Mouse (Mus musculus) left cerebral cortex, adult 8-10 months (tissue): ENCODE data around the gene Mrpl54. TPM values are rescaled to one million over a fixed set of nuclear protein-coding genes. Genes with fewer than 3 reads are reported as not detected.

Source experiments
- DNase-seq, 2 experiments: peaks; one replicate each; pipeline ENCODE4 v3.0.0; 2022; ENCODE audit warnings: low spot score in 2 of 2
- total RNA-seq, 4 experiments: library from RNA; stranded (reverse); gene quantifications; 2 replicates each; pipeline ENCODE4 v1.2.4; 2022

Mrpl54 gene
- total RNA-seq: 10 to 100 TPM; 39.8 to 51.5 (median 47.8) TPM

DNA sequence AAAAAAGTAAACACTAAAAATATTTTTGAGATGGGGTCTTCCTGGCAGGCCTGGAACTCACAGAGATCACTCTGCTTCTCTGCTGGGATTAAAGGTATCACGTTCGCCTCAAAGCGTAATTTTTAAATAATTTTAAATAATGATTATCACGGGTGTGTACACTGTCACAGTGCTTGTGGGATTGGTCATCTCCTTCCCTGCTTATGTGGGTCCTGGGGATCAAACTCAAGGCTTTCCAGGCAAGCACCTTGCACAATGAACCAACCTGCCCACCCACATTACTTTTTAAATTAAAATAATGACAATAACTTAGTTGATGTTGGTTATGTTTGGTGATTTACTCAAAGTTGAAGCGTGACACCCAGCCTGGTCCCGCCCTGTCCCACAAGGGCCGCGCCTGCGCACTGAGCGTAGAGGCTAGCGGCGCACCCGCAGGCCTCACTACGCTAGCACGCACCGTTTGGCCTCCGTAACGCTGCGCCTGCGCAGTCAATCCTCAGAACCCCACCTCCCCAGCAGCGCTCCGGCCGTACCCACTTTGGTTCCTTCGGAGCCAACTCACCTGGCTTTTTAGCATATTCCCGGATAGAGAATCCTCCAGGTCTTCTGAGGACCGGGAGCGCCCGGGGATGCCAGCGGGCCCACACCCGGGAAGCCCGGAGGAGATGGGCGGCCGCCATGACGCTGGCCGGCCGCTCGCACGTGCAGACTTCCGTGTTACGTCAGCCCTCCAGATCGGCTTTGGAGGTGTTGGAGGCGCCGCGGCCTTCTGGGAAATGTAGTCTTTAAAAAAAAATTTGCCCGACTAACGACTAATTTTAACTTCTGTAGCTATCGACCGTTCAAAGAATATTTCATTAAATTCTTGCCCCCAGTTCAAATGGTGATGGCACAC is at the start of gene Mrpl54, which contains the start of gene Apba3:
TSS of gene Mrpl54 (minus strand) at position 724 of the 895 bp plus-strand sequence.
TSS of gene Apba3 (plus strand) at position 750 of the 895 bp plus-strand sequence.
- peak; percentile 93 to 96 for DNase-seq

DNA sequence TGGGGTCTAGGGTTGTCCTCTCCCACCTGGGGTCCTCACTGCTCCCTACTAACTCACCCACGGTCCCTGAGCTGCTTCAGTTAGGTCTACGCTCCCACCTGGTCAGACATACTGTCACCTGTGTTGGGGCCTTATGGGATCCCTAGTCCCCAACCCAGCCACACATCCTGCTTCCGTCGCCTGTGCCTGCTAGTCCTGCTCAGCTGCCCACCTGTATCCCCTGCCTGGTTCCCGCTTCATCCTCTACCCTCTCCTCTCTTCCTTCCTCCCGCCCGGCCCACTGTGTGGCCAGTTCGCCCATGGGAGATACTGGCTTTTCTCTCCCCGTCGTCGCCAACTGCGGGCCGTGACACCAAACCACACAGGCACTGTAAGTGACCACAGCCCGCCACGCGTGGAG is 48.9 kb upstream of the Mrpl54 start:
- no peak for DNase-seq

DNA sequence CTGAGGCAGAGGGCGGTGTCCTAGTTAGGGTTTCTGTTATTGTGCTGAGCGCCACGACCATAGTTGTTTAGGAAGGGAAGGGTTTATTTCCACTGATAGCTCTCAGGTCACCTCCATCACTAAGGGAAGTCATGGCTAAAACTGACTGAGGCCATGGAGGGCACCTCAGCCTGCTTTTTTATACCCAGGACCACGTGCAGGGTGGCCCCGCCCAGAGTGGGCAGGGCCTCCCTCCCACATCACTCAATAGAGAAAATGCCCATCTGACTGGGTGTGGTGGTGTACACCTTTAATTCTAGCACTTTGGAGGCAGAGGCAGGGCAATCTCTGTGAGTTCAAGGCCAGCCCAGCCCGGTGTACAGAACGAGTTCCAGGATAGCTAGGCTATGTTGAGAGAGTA is 47.5 kb upstream of the Mrpl54 start:
- DNase-seq: no peak

DNA sequence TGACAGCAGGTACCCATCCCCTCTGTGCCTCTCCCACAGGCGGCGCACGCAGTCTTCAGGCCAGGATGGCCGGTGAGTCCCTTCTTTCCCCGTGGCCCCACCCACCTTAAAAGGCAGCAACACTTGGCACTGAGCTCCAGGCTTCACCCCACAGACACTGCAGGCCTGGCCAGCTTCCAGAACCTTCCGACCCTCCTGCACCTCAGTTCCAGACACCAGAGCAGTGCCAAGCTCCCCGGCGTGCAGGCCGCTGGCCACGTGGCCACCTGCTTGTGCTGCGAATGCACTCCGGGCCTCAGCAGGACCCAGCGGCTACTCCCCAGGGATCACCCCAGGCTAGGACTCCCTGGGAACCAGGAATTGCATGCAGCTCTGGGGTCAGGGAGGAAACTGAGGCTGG is 46.8 kb upstream of the Mrpl54 start:
- DNase-seq: no peak

DNA sequence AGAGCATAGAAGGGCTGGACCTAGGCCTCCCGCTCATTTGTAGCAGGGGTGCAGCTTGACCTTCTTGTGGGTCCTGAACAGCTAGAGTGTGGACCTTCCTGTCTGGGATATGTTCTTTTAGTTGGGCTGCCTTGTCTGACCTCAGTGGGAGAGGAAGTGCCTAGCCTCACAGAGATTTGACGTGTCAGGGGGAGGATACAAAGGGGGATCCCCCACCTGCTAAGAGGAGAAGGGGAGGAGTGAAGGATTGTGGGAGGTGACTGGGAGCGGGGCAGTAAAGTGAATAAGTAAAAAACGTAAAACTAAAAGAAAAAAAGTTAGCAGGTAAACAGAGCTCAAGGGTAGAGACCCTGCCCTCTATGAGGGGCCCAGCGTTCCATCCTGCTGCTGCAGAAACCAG is 42.8 kb upstream of the Mrpl54 start:
- no peak for DNase-seq

DNA sequence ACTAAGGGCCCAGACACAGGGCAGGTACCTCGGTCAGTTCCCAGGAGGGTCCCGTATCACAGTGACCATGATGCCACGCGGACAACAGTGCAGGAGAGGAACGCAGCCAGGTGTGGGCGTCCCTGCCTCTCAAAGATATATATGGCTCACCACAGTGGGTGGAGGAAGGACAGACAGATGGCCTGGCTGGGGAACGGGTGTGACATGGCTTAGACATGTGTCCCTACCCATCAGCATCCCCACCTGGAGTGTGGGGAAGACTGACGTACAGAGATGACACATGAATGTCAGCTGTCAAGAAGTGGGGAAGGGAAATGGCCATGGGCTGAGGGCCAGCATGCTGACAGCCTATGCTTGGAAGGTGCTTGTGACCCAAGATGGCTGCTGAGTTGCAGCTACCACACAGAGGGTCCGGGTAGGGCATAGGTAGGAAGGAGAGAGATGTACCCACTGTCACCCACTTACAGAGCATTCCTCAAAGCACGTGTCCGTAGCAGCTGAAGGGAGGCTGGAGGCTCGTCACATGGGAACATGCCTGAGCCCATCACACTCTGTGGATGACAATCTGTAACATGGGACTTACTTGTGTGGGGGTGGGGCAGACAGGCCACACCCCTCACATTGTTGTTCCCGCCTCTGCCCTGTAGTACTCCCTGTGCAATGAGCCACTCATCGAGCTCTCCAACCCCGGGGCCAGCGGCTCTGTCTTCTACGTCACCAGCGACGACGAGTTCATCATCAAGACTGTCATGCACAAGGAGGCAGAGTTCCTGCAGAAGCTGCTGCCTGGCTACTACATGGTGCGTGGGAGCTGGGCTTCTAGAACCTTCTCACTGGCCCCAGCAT is 40.3 kb upstream of the Mrpl54 start:
- DNase-seq: peak in 1 of 2 experiments; percentile 84

DNA sequence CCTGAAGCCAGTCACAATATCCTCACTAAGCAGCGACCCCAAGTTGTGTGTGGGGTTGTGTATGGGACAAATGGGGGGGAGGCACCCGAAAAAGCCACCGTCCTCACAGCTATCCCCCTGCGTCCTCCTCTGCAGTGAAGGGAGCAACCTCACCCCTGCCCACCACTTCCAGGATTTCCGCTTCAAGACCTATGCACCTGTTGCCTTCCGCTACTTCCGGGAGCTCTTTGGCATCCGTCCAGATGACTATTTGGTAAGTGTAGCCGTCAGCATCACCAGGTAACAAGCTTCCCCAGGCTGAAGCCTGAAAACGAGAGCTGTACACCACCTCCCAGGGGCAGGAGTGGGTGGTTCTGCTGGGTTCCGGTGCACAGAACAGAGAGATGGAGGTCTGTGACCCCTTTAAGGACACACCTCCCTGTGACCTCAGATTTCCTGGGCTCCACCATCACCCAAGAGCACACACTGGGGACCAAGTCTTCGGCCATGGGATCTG is 39.5 kb upstream of the Mrpl54 start:
- DNase-seq: no peak

DNA sequence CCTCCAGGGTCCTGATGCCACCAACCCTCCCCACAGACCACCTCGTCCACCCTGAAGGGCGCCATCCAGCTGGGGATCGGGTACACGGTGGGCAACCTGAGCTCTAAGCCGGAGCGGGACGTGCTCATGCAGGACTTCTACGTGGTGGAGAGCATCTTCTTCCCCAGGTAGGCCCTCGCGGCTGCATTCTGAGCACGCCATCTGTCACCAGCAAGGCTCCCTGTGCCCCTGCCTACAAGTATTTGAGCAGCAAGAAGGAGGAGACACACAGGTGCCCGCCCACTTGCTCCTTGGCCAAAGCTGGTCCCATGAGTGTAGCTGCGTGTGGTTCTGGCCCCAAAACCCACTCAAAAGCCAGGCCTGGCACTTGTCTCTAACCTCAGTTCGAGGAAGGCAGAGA is 38.9 kb upstream of the Mrpl54 start:
- DNase-seq: no peak

DNA sequence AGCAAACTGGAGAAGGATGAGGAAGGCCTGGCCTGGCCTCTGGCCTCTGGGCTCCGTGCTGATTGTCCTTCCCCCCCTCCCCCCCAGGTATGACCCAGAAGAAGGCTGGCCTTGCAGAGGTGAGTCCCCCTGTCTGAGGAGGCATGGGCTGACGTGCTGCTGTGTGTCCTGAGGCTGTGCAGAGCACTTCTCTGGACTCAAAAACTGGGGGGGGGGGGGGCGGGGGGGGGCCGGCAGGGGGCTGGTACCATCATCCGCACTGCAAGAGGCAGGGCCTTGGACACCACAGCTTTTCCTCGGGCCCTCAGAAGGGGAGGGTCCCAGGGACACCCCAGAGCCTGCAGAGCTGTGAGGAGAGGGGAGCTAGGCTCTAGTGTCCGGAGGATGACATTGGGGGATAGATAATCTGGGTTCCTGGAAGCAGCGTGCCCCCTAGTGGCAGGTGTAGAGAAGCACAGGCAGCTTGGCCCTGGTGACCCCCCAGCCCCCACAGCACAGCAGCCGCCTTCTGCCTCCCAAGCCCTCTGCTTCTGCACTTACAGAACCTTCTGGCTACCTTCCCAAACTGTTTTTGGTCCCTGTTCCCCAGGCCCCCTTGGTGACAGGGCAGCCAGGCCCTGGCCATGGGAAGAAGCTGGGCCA is 38.0 kb upstream of the Mrpl54 start:
- no peak for DNase-seq

DNA sequence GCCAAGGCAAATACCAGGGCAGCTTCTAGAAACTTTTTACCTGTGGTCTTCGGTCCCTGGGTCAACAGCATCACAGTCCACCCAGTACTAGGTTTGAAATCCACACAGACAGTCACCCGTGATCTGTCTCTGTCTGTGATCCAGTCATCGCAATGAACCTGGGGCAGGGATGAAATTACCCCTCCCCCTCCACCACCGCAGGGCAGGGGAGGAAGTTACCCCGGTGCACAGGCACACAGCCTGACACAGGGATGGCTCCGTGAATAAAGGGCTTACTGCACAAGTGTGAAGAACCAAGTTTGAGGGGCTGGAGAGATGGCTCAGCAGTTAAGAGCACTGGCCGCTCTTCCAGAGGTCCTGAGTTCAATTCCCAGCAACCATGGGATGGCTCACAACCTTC is 37.0 kb upstream of the Mrpl54 start:
- DNase-seq: no peak

DNA sequence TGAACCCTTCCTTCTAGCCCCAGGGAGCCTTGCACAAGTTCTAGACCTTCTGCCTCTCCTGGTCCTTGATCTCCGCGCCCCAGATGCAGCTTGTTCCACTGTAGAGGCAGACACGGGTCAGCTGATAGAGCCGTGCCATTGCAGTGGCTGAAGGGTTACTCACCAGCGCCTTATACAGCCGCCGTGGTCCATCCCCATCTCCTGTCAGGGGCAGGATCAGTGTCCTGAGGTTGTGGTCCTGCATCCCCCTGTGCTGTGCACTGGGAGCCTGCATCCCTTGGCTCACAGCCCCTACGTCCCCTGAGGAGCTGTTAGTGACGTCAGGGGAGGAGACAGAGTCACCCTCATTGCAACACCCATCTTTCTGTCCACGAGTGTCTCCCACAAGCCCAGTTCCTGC is 36.5 kb upstream of the Mrpl54 start:
- no peak for DNase-seq

DNA sequence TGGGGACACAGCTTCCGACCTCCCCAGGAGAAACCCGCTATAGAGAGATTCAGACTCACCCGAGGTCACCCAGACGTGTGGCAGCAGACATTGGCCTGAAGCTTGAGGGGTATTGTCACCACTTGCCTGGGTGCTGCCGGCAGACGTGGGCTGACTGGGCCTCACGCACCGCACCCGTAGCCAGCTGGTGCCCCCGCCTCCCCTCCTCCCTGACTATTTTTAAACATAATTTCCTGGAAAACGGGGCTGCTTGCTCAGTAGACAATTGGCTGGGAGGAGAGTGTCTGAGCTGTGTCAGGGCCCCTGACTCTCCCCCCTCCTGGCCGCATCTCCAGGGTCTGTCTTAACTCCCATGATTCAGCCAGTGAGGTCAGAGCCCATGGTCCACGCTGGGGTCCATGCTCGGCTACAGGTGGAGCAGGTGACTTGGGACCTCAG is 36.1 kb upstream of the Mrpl54 start:
- peak in 1 of 2 experiments; percentile 84 for DNase-seq

DNA sequence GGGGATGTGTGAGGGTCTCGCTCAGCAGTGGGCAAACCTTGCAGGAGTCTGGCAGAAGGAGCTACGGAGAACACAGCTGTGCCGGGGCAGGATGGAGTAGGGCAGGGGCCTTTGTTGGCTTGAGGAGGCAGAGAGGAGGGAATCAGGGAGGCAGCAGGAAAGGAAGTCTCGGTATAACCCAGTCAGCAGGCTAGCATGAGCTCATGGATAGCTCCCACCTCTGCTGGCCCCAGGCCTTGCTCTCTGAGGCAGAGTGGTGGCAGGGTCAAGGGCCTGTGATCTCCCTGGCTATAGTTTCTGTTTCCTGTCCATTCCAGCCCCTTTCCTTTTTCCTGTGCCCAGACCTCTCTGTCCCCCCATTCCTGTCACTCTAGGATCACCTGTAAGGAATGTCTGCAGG is 35.6 kb upstream of the Mrpl54 start:
- DNase-seq: no peak

DNA sequence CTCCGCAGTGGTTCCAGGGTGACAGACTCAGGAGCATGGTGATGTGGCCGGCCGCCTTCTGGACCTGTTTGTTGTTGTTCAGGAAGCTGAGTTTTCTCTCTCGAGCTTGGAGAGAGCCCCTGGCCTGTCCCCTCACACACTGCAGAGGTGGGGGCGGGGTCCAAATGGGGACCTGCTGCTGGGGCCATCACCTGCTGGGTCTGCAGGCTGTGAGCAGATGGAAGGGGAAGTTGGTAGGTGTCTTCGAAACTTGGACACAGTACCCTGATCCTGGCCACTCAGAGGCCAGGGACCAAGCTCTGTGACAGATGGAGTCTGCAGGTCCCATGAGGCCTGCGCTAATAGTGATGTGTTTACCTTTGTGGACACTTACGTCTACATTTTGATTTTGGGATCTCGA is 34.6 kb upstream of the Mrpl54 start:
- DNase-seq: no peak

DNA sequence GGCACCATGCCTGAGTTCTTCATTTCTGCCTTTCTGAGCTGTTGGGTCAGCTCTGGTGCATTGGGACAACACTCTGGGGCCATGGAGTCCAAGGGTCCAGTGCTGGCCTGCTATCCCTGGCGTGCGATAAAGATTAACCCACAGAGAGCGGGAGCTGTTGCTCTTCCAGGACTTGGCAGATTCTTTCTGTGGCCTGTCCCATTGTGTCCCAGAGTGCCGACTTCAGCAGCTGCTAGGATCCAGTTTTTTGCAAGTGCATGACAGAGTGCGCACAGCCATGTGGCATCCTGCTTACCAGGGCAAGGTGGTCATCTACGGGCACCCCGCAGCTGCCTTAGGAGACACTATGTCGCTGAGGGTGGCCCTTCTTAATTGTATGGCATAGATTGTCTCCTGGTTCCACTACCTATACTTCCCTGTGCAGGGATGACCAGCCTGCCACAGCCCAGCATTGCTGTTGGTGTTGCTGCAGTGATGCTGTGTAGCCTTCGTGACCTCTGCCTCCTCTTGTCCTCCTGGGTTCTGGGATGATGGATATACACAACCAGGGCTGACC is 33.7 kb upstream of the Mrpl54 start:
- DNase-seq: no peak

DNA sequence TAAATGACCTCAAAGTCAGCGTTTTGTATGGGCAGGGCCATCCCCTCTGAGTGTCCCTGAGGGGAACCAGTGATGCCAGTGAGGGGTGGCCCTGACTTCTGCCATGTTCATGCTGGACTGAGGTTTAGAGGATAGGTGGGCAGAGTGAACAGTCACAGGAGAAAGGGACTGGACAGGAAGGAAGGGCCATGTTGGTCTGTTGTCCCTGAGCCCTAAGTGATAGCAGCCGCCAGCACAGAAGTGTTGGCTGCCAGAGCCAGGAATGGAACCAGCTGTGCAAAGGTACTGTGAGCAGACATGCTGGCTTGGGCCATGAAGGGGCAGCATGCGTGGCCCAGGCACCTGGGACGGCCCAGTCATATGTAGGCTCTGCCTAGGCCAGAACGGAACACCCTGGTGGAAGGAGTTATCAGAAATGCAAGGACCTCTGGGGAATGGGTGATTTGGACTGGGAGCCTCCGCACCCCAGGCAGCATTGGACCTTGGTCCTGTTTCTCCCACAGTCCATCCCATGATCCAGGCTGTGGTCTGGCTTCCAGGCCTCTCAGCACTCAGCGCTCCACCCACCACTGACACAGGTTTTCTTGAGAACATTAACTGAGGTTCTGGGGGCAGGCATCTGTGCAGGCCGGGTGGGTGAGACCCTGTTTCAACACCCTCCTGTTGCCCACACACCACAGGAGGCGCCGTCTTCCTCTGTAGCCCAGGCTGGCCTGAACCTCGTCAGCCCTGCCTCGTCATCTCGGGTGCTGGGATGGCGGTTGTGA is 33.0 kb upstream of the Mrpl54 start:
- DNase-seq: no peak

DNA sequence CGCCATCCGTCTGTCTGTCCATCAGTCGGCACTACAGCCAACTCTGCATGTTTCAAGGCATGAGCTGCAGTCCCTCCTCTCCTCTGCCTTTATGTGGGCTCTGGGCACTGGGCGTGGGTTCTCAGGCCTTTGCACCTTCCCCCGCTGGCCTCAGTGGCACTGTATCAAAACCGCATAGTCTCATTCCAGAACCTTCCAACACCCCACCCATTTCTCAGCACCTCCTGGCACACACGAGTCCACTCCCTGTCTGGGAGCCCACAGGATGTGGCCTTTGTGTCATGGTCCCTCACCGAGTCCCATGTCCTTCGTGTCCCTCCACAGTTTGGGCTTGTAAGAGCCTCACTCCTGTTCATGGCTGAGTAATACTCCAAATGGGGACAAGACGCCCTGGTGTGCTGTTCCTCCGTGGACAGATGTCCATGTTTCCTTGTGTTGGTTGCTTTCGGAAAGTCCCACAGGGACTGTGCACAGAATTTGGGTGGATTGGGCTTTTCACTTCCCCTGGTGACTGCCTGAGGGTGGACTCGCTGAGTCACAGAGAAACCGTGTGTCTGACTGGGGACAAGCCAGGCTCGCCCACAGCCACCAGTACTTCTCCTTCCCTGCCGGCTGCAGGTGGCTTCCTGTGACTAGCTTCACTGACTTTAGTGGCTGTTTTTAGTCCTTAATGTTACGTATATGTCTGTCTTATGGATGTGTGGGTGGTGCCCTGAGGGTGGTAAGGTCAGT is 31.8 kb upstream of the Mrpl54 start:
- DNase-seq: peak in 1 of 2 experiments; percentile 84

DNA sequence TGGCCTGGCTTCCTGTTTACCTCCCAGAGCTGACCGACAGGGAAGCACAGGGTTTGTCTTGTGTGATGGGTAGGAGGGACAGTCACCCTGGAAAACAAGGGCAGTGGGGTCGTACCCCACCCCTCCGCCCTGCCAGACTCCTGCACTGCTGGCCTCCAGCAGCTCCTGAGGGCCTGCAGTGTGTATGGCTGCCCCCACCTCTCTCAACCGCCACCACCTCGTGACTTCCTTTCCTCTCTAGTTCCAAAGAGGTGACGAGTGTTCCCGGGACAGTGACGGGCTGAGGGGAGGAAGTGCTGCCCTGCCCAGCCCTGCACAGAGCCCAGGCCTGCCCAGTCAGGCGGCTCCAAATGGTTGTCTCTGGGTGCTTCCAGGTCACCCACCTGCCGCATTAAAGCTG is 31.1 kb upstream of the Mrpl54 start:
- no peak for DNase-seq

DNA sequence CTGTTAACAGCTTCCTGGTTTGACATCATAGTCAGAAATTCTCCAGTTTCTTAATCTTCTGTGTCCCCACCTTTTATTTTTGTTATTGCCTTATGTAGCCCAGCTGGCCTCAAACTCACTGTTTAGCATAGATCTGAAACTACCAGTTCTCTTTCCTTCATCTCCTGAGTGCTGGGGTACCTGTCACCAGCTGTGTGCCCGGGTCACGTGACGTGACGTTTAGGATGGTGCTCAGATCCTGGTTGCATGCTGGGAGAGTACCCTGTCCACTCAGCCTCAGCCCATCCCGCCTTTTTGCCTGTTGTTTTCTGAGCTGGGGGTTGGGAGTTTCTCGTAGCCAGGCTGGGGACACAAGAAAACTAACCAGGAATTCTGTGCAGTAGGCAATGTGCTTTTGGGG is 30.5 kb upstream of the Mrpl54 start:
- no peak for DNase-seq

DNA sequence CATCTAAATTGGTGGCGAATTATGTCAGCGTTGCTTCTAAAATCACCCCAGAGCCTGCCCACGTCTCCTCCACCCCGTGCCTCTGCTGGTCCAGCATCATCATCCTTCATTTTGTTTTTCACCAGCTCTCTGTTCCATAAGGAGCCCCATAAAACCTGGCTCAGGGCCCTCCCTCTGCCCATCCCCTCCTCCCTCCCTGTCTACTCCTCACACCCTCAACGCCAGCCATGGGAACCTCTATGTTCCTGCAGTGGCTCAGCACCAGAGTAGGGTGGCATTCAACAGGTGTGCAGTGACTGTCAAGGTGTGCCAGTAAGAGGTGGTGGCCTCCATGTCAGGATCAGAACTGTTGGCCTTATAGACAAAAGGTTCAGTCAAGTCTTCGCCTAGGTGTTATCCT is 28.5 kb upstream of the Mrpl54 start:
- DNase-seq: peak in 1 of 2 experiments; percentile 70
